Mouse (Mus musculus) embryonic facial prominence, embryonic 15.5 days (tissue): ENCODE measurements around the gene Adh4. TPM values are rescaled to one million over a fixed set of nuclear protein-coding genes. Genes with fewer than 3 reads are reported as not detected.
"Not testable (repeated sequence)": the region's sequence is repeated elsewhere in the genome, so short reads cannot be mapped to it uniquely, and the experiment has no call there.

ENCODE experiments used
- ATAC-seq: fragments of 200-750 bp; cut with Nextera tagmentation; 2 replicates; pipeline ENCODE4 v1.8.0; 2017; ENCODE audit warnings: low read depth, moderate TSS enrichment; ENCODE audit not compliant: insufficient number of reproducible peaks, low FRiP score, low TSS enrichment
- H3K27ac ChIP-seq: fragments of 300-500 bp; sonication (generic); replicated peaks from 2 replicates; pipeline ENCODE4 v1.5.1; 2015; ENCODE audit warnings: mild to moderate bottlenecking, inconsistent platforms
- H3K27me3 ChIP-seq: fragments of 300-500 bp; sonication (generic); 2 replicates; pipeline ENCODE4 v1.6.1; 2015; ENCODE audit warnings: inconsistent platforms
- H3K36me3 ChIP-seq: fragments of 300-500 bp; sonication (generic); 2 replicates; pipeline ENCODE4 v1.6.1; 2015; ENCODE audit warnings: mild to moderate bottlenecking, inconsistent platforms
- H3K4me1 ChIP-seq: fragments of 300-500 bp; sonication (generic); 2 replicates; pipeline ENCODE4 v1.6.1; 2015; ENCODE audit warnings: inconsistent platforms
- H3K4me2 ChIP-seq: fragments of 300-500 bp; sonication (generic); replicated peaks from 2 replicates; pipeline ENCODE4 v1.6.1; 2015; ENCODE audit warnings: mild to moderate bottlenecking, inconsistent platforms
- H3K4me3 ChIP-seq: fragments of 300-500 bp; sonication (generic); replicated peaks from 2 replicates; pipeline ENCODE4 v1.5.1; 2015; ENCODE audit warnings: mild to moderate bottlenecking, inconsistent platforms
- H3K9ac ChIP-seq: fragments of 300-500 bp; sonication (generic); 2 replicates; pipeline ENCODE4 v1.6.1; 2015; ENCODE audit warnings: inconsistent platforms
- H3K9me3 ChIP-seq: fragments of 300-500 bp; sonication (generic); replicated peaks from 2 replicates; pipeline ENCODE4 v1.6.1; 2016; ENCODE audit warnings: inconsistent platforms
- WGBS: fragments of 180-500 bp; shearing (Covaris S2); methylation state at CpG from one replicate; pipeline ENCODE4 v1.1.7; 2015; 5-methylcytosine and 5-hydroxymethylcytosine counted together
- polyA plus RNA-seq: library from polyadenylated mRNA; unstranded; fragments of >200 nt; fragmentation: Nextera tagmentation; extraction: Ambion mirVana; gene quantifications from 2 replicates; pipeline ENCODE4 v1.2.1, GENCODE M21; 2015

Adh4 gene
- polyA plus RNA-seq, result not detected in 2 replicates

GRCm38 (mm10) chr3:138415121-138415690, at the start of gene Adh4:
Gene Adh4 (plus strand): TSS chr3:138415466.
- 80% methylated on average over 6 of the region's 6 CpGs for WGBS
- ATAC-seq, result no peak
- H3K27me3 ChIP-seq, result no peaks in the 10 kb centered on the region
- no peaks in the 10 kb centered on the region for H3K4me1 ChIP-seq
- H3K9me3 ChIP-seq, result no peaks in the 10 kb centered on the region
- no peak within 1 kb of the TSS for H3K9ac ChIP-seq
- H3K36me3 ChIP-seq, result no peaks in the 10 kb centered on the region
- no peak within 1 kb of the TSS for H3K4me2 ChIP-seq
- no peak within 1 kb of the TSS for H3K27ac ChIP-seq
- H3K4me3 ChIP-seq, result no peak within 1 kb of the TSS

- WGBS, result 74% methylated on average over 2 of the region's 2 CpGs
- H3K9ac ChIP-seq, result no peak overlapping the region
- ATAC-seq, result no peak
- no peaks in the 10 kb centered on the region for H3K36me3 ChIP-seq
- H3K4me1 ChIP-seq, result no peaks in the 10 kb centered on the region
- no peak overlapping the region for H3K4me3 ChIP-seq
- no peak overlapping the region for H3K27ac ChIP-seq
- H3K27me3 ChIP-seq, result no peaks in the 10 kb centered on the region
- H3K4me2 ChIP-seq, result no peak overlapping the region
- no peaks in the 10 kb centered on the region for H3K9me3 ChIP-seq
These were observed 49.1 kb upstream of the Adh4 start for GRCm38 (mm10) chr3:138366181-138366580.

- no peak overlapping the region for H3K4me3 ChIP-seq
- H3K36me3 ChIP-seq, result no peaks in the 10 kb centered on the region
- H3K27me3 ChIP-seq, result no peaks in the 10 kb centered on the region
- H3K4me2 ChIP-seq, result no peak overlapping the region
- no peak overlapping the region for H3K9ac ChIP-seq
- no peaks in the 10 kb centered on the region for H3K4me1 ChIP-seq
- WGBS, result 71% methylated on average over 1 of the region's 1 CpGs
- ATAC-seq, result no peak
- H3K9me3 ChIP-seq, result no peaks in the 10 kb centered on the region
- no peak overlapping the region for H3K27ac ChIP-seq
These were observed 45.7 kb upstream of the Adh4 start for GRCm38 (mm10) chr3:138369546-138369945.

- not testable (repeated sequence) for H3K9ac ChIP-seq, H3K4me1 ChIP-seq, ATAC-seq, H3K27ac ChIP-seq, H3K36me3 ChIP-seq, H3K9me3 ChIP-seq, H3K4me2 ChIP-seq, H3K27me3 ChIP-seq, H3K4me3 ChIP-seq
- WGBS, result 64% methylated on average over 4 of the region's 4 CpGs
These were observed 45.0 kb upstream of the Adh4 start for GRCm38 (mm10) chr3:138370289-138370688.

GRCm38 (mm10) chr3:138373920-138374319, 41.3 kb upstream of the Adh4 start:
- WGBS, result 80% methylated on average over 4 of the region's 4 CpGs
- H3K4me1 ChIP-seq, result no peaks in the 10 kb centered on the region

GRCm38 (mm10) chr3:138375148-138375547, 40.1 kb upstream of the Adh4 start:
- Histone ChIP-seq H3K4me3 (no peak overlapping the region), H3K4me2 (no peak overlapping the region), H3K36me3 (no peaks in the 10 kb centered on the region), H3K27ac (no peak overlapping the region), H3K9ac (no peak overlapping the region), H3K27me3 (no peaks in the 10 kb centered on the region), H3K4me1 (no peaks in the 10 kb centered on the region), H3K9me3 (no peaks in the 10 kb centered on the region)
- WGBS, result 71% methylated on average over 2 of the region's 2 CpGs
- ATAC-seq, result no peak

More at GRCm38 (mm10) chr3:138373920-138374319, 41.3 kb upstream of the Adh4 start:
- Histone ChIP-seq H3K9me3 (no peaks in the 10 kb centered on the region), H3K27ac (no peak overlapping the region), H3K4me2 (no peak overlapping the region), H3K9ac (no peak overlapping the region), H3K27me3 (no peaks in the 10 kb centered on the region), H3K4me3 (no peak overlapping the region), H3K36me3 (no peaks in the 10 kb centered on the region)
- ATAC-seq, result no peak

- H3K9ac ChIP-seq, result no peak overlapping the region
- no peak overlapping the region for H3K27ac ChIP-seq
- WGBS, result 23% methylated on average over 3 of the region's 3 CpGs
- H3K36me3 ChIP-seq, result no peaks in the 10 kb centered on the region
- 0 out of 2 replicates have a peak, but pooled peaks cover 3% of the 10 kb centered on the region for H3K4me1 ChIP-seq
- no peak overlapping the region for H3K4me2 ChIP-seq
- ATAC-seq, result no peak
- H3K4me3 ChIP-seq, result no peak overlapping the region
- H3K27me3 ChIP-seq, result no peaks in the 10 kb centered on the region
- H3K9me3 ChIP-seq, result no peaks in the 10 kb centered on the region
These were observed 34.1 kb upstream of the Adh4 start for GRCm38 (mm10) chr3:138381133-138381532.

- no peak overlapping the region for H3K4me3 ChIP-seq
- 74% methylated on average over 6 of the region's 6 CpGs for WGBS
- H3K4me2 ChIP-seq, result no peak overlapping the region
- ATAC-seq, result no peak
- no peaks in the 10 kb centered on the region for H3K9me3 ChIP-seq
- no peaks in the 10 kb centered on the region for H3K27me3 ChIP-seq
- H3K4me1 ChIP-seq, result no peaks in the 10 kb centered on the region
- H3K9ac ChIP-seq, result no peak overlapping the region
- H3K27ac ChIP-seq, result no peak overlapping the region
- no peaks in the 10 kb centered on the region for H3K36me3 ChIP-seq
These were observed 28.1 kb upstream of the Adh4 start for GRCm38 (mm10) chr3:138387155-138387554.

GRCm38 (mm10) chr3:138404872-138405271, 10.4 kb upstream of the Adh4 start:
- H3K27ac ChIP-seq, result no peak overlapping the region
- H3K4me1 ChIP-seq, result no peaks in the 10 kb centered on the region
- ATAC-seq, result no peak
- no peaks in the 10 kb centered on the region for H3K36me3 ChIP-seq
- H3K9ac ChIP-seq, result no peak overlapping the region
- no peaks in the 10 kb centered on the region for H3K27me3 ChIP-seq
- H3K4me3 ChIP-seq, result no peak overlapping the region
- WGBS, result 78% methylated on average over 3 of the region's 3 CpGs
- H3K4me2 ChIP-seq, result no peak overlapping the region
- H3K9me3 ChIP-seq, result no peaks in the 10 kb centered on the region

- WGBS, result 33% methylated on average over 3 of the region's 3 CpGs
- no peak for ATAC-seq
These were observed 9.9 kb upstream of the Adh4 start for GRCm38 (mm10) chr3:138405341-138405740.

GRCm38 (mm10) chr3:138405840-138406239, 9.4 kb upstream of the Adh4 start:
- ATAC-seq, result no peak
- Histone ChIP-seq H3K4me1 (no peaks in the 10 kb centered on the region), H3K4me3 (no peak overlapping the region), H3K27ac (no peak overlapping the region), H3K36me3 (no peaks in the 10 kb centered on the region), H3K27me3 (no peaks in the 10 kb centered on the region), H3K9me3 (no peaks in the 10 kb centered on the region), H3K9ac (no peak overlapping the region), H3K4me2 (no peak overlapping the region)
- WGBS, result 78% methylated on average over 7 of the region's 7 CpGs

More at GRCm38 (mm10) chr3:138405341-138405740, 9.9 kb upstream of the Adh4 start:
- H3K4me3 ChIP-seq, result no peak overlapping the region
- no peak overlapping the region for H3K27ac ChIP-seq
- H3K4me2 ChIP-seq, result no peak overlapping the region
- no peaks in the 10 kb centered on the region for H3K9me3 ChIP-seq
- no peaks in the 10 kb centered on the region for H3K36me3 ChIP-seq
- no peaks in the 10 kb centered on the region for H3K27me3 ChIP-seq
- no peaks in the 10 kb centered on the region for H3K4me1 ChIP-seq
- H3K9ac ChIP-seq, result no peak overlapping the region

GRCm38 (mm10) chr3:138407920-138408319, 7.3 kb upstream of the Adh4 start:
- Histone ChIP-seq H3K36me3 (no peaks in the 10 kb centered on the region), H3K27ac (no peak overlapping the region), H3K4me1 (no peaks in the 10 kb centered on the region), H3K9me3 (no peaks in the 10 kb centered on the region), H3K9ac (no peak overlapping the region), H3K4me3 (no peak overlapping the region), H3K4me2 (no peak overlapping the region), H3K27me3 (no peaks in the 10 kb centered on the region)
- WGBS, result 88% methylated on average over 1 of the region's 1 CpGs
- ATAC-seq, result no peak
